Mouse (Mus musculus): ENCODE data around the gene Mrps18a. TPM values are rescaled to one million over a fixed set of nuclear protein-coding genes. Genes with fewer than 3 reads are reported as not detected.

The Mrps18a gene
- polyA plus RNA-seq, 1 experiment from 2014 or later = 103 TPM

- H3K4me2 ChIP-seq (replicated peaks; ENCODE audit: low read depth, low read length) = peak within 1 kb of the TSS; percentile 70
- ATAC-seq = peak; percentile 99
- no peaks in the 10 kb centered on the region for H3K27me3 ChIP-seq (replicated peaks; ENCODE audit: insufficient read depth, low read length)
- TF ChIP-seq EP300 (IDR thresholded peaks at IDR 0.05) (no peak), CTCF (IDR thresholded peaks at IDR 0.05) (no peak; the same call in 1 of the 2 replicates)
- peak; percentile 95 for DNase-seq (ENCODE audit: low spot score)
- H3K4me1 ChIP-seq (ENCODE audit: insufficient read depth, low read depth, low read length) = peaks cover 8% of the 10 kb centered on the region; the same call in 1 of the 2 replicates
- no peaks in the 10 kb centered on the region for H3K9me3 ChIP-seq (ENCODE audit: low read length)
- H3K36me3 ChIP-seq (ENCODE audit: insufficient read depth, low read length) = peaks cover 11% of the 10 kb centered on the region
- 6% methylated on average over 37 of the region's 37 CpGs for WGBS
- H3K4me3 ChIP-seq (ENCODE audit: low read depth, low read length) = peak within 1 kb of the TSS; percentile 40
- H3K9ac ChIP-seq (replicated peaks; ENCODE audit: low read depth) = 0 out of 2 replicates have a peak within 1 kb of the TSS, but pooled peaks have one; percentile 8
- no peak within 1 kb of the TSS; the same call in 1 of the 2 replicates for H3K27ac ChIP-seq (ENCODE audit: low read length)
Measured at GRCm38 (mm10) chr17:46143578-46144423, 33.0 kb downstream of the Mrps18a start, which contains the start of gene Rsph9. Rsph9 (minus strand) TSS chr17:46144216.

DNA sequence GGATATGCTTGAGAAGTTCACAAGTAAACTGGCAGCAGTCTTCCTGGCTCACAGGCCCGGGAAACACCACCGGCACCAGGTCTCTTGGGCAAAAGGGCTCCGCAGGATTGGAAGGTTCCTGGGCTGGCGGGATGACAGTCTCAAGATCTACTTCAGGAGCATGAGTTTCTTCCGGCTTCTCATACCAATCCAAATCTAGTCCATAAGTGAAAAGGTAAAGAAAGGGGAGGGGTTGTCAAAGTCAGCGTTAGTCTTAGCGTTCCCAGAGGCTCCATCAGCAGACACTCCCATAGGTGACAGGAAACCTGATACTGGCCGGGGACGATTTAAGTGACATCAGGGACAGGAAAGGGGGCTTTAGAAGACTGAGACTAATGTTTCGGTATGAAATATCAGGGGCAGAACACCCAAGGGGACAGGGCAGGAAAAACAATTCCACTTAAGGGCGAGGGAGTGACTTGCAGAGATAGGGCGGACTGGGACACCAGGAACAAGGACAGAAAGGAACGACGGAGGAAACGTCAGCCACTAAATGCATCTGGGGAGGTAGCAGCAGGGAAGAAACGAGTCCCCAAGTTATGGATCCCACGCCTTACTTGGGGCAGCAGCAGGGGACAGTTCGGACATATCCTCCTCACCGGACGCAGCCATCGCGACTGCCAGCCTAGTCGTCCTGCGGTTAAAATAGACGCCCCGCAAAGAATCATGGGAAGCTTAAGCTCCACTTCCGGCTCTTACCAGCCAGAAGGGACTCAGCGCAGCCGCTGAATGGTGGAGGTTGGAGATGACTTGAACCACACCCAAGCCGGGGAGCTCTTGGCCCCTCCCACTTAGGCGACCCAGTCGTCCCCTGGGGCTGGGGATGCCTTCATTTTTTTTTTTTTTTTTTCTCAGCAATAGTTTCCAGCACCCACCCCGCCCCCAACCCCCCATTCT, 42.3 kb downstream of the Mrps18a start, which contains the start of gene Mad2l1bp:
TSS of gene Mad2l1bp (minus strand) at position 707 of the 936 bp plus-strand sequence.
- 1% methylated on average over 33 of the region's 33 CpGs for whole genome bisulfite sequencing
- H3K4me2 ChIP-seq (replicated peaks; ENCODE audit: low read depth, low read length) = peak within 1 kb of the TSS; percentile 74
- peak within 1 kb of the TSS; percentile 68 for H3K9ac ChIP-seq (replicated peaks; ENCODE audit: low read depth)
- H3K4me1 ChIP-seq (ENCODE audit: insufficient read depth, low read depth, low read length) = peaks cover 4% of the 10 kb centered on the region; the same call in 1 of the 2 replicates
- 0 out of 2 replicates have a peak, but pooled peaks cover 4% of the 10 kb centered on the region for H3K36me3 ChIP-seq (ENCODE audit: insufficient read depth, low read length)
- H3K4me3 ChIP-seq (ENCODE audit: low read depth, low read length) = peak within 1 kb of the TSS; percentile 72
- H3K27me3 ChIP-seq (replicated peaks; ENCODE audit: insufficient read depth, low read length) = no peaks in the 10 kb centered on the region
- no peaks in the 10 kb centered on the region for H3K9me3 ChIP-seq (ENCODE audit: low read length)
- peak within 1 kb of the TSS; percentile 86 for H3K27ac ChIP-seq (ENCODE audit: low read length)
- ATAC-seq (peak; percentile 97), DNase-seq (ENCODE audit: low spot score) (peak; percentile 98)
- peak; percentile 65 for TF ChIP-seq EP300 (IDR thresholded peaks at IDR 0.05)
- no peak for TF ChIP-seq CTCF (IDR thresholded peaks at IDR 0.05)

DNA sequence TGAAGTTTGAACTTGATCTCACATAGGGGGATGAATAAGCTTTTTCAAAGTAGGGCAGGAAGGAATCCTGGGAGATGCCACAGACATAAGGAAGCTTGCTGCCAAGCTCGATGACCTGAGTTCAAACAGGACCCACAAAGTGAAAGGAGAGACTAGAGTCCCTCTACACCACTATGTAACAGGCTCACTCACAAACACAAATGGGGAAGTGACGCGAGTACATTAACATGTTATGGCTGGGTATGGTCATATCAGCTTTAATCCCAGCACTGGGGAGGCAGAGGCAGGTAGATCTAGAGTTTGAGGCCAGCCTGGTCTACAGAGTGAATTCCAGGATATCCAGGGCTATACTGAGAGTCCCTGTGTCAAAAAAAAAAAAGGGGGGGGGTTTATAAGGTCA, 43.5 kb downstream of the Mrps18a start:
- DNase-seq (ENCODE audit: low spot score) (no peak), ATAC-seq (no peak)
- Histone ChIP-seq H3K9me3 (ENCODE audit: low read length) (no peaks in the 10 kb centered on the region), H3K27ac (ENCODE audit: low read length) (no peak overlapping the region), H3K4me2 (replicated peaks; ENCODE audit: low read depth, low read length) (no peak overlapping the region), H3K36me3 (ENCODE audit: insufficient read depth, low read length) (no peaks in the 10 kb centered on the region), H3K4me1 (ENCODE audit: insufficient read depth, low read depth, low read length) (peaks cover 4% of the 10 kb centered on the region; the same call in 1 of the 2 replicates), H3K4me3 (ENCODE audit: low read depth, low read length) (no peak overlapping the region), H3K27me3 (replicated peaks; ENCODE audit: insufficient read depth, low read length) (no peaks in the 10 kb centered on the region), H3K9ac (replicated peaks; ENCODE audit: low read depth) (no peak overlapping the region)
- 88% methylated on average over 3 of the region's 3 CpGs for WGBS
- TF ChIP-seq CTCF (IDR thresholded peaks at IDR 0.05) (no peak), EP300 (IDR thresholded peaks at IDR 0.05) (no peak)

- WGBS = 57% methylated on average over 5 of the region's 5 CpGs
- Histone ChIP-seq H3K4me1 (ENCODE audit: insufficient read depth, low read depth, low read length) (peaks cover 6% of the 10 kb centered on the region; the same call in 1 of the 2 replicates), H3K27me3 (replicated peaks; ENCODE audit: insufficient read depth, low read length) (no peaks in the 10 kb centered on the region), H3K9ac (replicated peaks; ENCODE audit: low read depth) (no peak overlapping the region), H3K27ac (ENCODE audit: low read length) (no peak overlapping the region), H3K4me2 (replicated peaks; ENCODE audit: low read depth, low read length) (no peak overlapping the region), H3K4me3 (ENCODE audit: low read depth, low read length) (no peak overlapping the region), H3K9me3 (ENCODE audit: low read length) (no peaks in the 10 kb centered on the region), H3K36me3 (ENCODE audit: insufficient read depth, low read length) (no peaks in the 10 kb centered on the region)
- TF ChIP-seq CTCF (IDR thresholded peaks at IDR 0.05) = no peak
- TF ChIP-seq EP300 (IDR thresholded peaks at IDR 0.05) = no peak
- ATAC-seq (no peak), DNase-seq (ENCODE audit: low spot score) (no peak)
Measured at GRCm38 (mm10) chr17:46156680-46157079, 45.9 kb downstream of the Mrps18a start.

DNA sequence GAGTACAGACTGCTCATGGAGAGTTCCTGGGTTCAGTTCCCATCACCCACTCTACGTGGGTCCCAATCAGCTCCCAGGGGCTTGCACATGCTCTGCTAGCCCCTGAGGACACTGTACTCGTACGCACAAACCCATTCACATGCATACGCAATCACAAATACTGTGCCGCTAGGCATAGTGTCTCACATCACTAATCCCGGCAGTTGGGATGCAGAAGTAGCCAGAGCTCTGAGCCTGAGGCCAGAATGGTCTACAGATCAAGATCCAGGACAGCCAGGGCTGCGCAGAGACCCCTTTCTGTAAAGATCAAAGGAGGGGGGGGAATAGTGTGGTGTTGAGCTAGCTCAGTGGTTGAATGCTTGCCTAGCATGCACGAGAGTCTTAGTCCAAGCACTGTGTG, 46.3 kb downstream of the Mrps18a start:
- Histone ChIP-seq H3K9ac (replicated peaks; ENCODE audit: low read depth) (no peak overlapping the region), H3K4me3 (ENCODE audit: low read depth, low read length) (no peak overlapping the region), H3K27ac (ENCODE audit: low read length) (no peak overlapping the region), H3K4me2 (replicated peaks; ENCODE audit: low read depth, low read length) (no peak overlapping the region), H3K4me1 (ENCODE audit: insufficient read depth, low read depth, low read length) (peaks cover 8% of the 10 kb centered on the region; the same call in 1 of the 2 replicates), H3K27me3 (replicated peaks; ENCODE audit: insufficient read depth, low read length) (no peaks in the 10 kb centered on the region), H3K36me3 (ENCODE audit: insufficient read depth, low read length) (no peaks in the 10 kb centered on the region), H3K9me3 (ENCODE audit: low read length) (no peaks in the 10 kb centered on the region)
- no peak for DNase-seq (ENCODE audit: low spot score)
- TF ChIP-seq EP300 (IDR thresholded peaks at IDR 0.05) (no peak), CTCF (IDR thresholded peaks at IDR 0.05) (no peak)
- ATAC-seq = no peak
- WGBS = 86% methylated on average over 8 of the region's 8 CpGs

Measured in lung, postnatal 0 days (tissue).